Mouse (Mus musculus): ENCODE data around the gene Gm37240.

Gm37240 gene

GRCm38 (mm10) chr3:84825990-84826389 lies 1061.3 kb downstream of the Gm37240 start:
- in situ Hi-C loops (cut with MboI; ENCODE audit: low sequenced_read_pairs): no loop called here

- in situ Hi-C loops (cut with MboI; ENCODE audit: low sequenced_read_pairs): no loop called here
Observed at GRCm38 (mm10) chr3:84820654-84821201, 1066.6 kb downstream of the Gm37240 start.

GRCm38 (mm10) chr3:84816951-84817350 lies 1070.4 kb downstream of the Gm37240 start:
- in situ Hi-C loops (cut with MboI; ENCODE audit: low sequenced_read_pairs): no loop called here

GRCm38 (mm10) chr3:84815461-84815860 lies 1071.9 kb downstream of the Gm37240 start:
- in situ Hi-C loops (cut with MboI; ENCODE audit: low sequenced_read_pairs): no loop called here

- in situ Hi-C loops (cut with MboI; ENCODE audit: low sequenced_read_pairs): no loop called here
Observed at GRCm38 (mm10) chr3:84814762-84815381, 1072.4 kb downstream of the Gm37240 start, which contains the start of gene Fbxw7. TSS of gene Fbxw7 (plus strand) at chr3:84815268.

GRCm38 (mm10) chr3:84814157-84814761 lies 1073.1 kb downstream of the Gm37240 start:
- in situ Hi-C loops (cut with MboI; ENCODE audit: low sequenced_read_pairs): no loop called here

GRCm38 (mm10) chr3:84813436-84814156 lies 1073.7 kb downstream of the Gm37240 start:
- in situ Hi-C loops (cut with MboI; ENCODE audit: low sequenced_read_pairs): no loop called here

GRCm38 (mm10) chr3:84810803-84811202 lies 1076.5 kb downstream of the Gm37240 start:
- in situ Hi-C loops (cut with MboI; ENCODE audit: low sequenced_read_pairs): no loop called here

GRCm38 (mm10) chr3:84808906-84809305 lies 1078.4 kb downstream of the Gm37240 start:
- in situ Hi-C loops (cut with MboI; ENCODE audit: low sequenced_read_pairs): no loop called here

GRCm38 (mm10) chr3:84807826-84808225 lies 1079.5 kb downstream of the Gm37240 start:
- in situ Hi-C loops (cut with MboI; ENCODE audit: low sequenced_read_pairs): no loop called here

GRCm38 (mm10) chr3:84806206-84806605 lies 1081.1 kb downstream of the Gm37240 start:
- in situ Hi-C loops (cut with MboI; ENCODE audit: low sequenced_read_pairs): no loop called here

- in situ Hi-C loops (cut with MboI; ENCODE audit: low sequenced_read_pairs): no loop called here
Observed at GRCm38 (mm10) chr3:84804036-84804435, 1083.3 kb downstream of the Gm37240 start.

- in situ Hi-C loops (cut with MboI; ENCODE audit: low sequenced_read_pairs): no loop called here
Observed at GRCm38 (mm10) chr3:84787914-84788313, 1099.4 kb downstream of the Gm37240 start.

- in situ Hi-C loops (cut with MboI; ENCODE audit: low sequenced_read_pairs): no loop called here
Observed at GRCm38 (mm10) chr3:84776084-84776483, 1111.2 kb downstream of the Gm37240 start.

- in situ Hi-C loops (cut with MboI; ENCODE audit: low sequenced_read_pairs): no loop called here
Observed at GRCm38 (mm10) chr3:84775577-84775976, 1111.7 kb downstream of the Gm37240 start.

- in situ Hi-C loops (cut with MboI; ENCODE audit: low sequenced_read_pairs): no loop called here
Observed at GRCm38 (mm10) chr3:84775067-84775423, 1112.3 kb downstream of the Gm37240 start.

GRCm38 (mm10) chr3:84774246-84775066 lies 1112.9 kb downstream of the Gm37240 start:
- in situ Hi-C loops (cut with MboI; ENCODE audit: low sequenced_read_pairs): no loop called here

GRCm38 (mm10) chr3:84771980-84772379 lies 1115.3 kb downstream of the Gm37240 start:
- in situ Hi-C loops (cut with MboI; ENCODE audit: low sequenced_read_pairs): no loop called here

GRCm38 (mm10) chr3:84770518-84770917 lies 1116.8 kb downstream of the Gm37240 start:
- in situ Hi-C loops (cut with MboI; ENCODE audit: low sequenced_read_pairs): no loop called here

GRCm38 (mm10) chr3:84769411-84769810 lies 1117.9 kb downstream of the Gm37240 start:
- in situ Hi-C loops (cut with MboI; ENCODE audit: low sequenced_read_pairs): no loop called here

- in situ Hi-C loops (cut with MboI; ENCODE audit: low sequenced_read_pairs): no loop called here
Observed at GRCm38 (mm10) chr3:84768940-84769339, 1118.4 kb downstream of the Gm37240 start.
